Mouse (Mus musculus) stomach, postnatal 0 days (tissue): Measurements from ENCODE around the gene Nhs.

Source experiments
- CTCF ChIP-seq: IDR thresholded peaks from 2 replicates; pipeline ENCODE4 v1.5.1; 2016; ENCODE audit warnings: antibody characterized with exemption, low read depth, mild to moderate bottlenecking, moderate library complexity
- EP300 ChIP-seq: optimal IDR thresholded peaks from 2 replicates; pipeline ENCODE3; 2016; ENCODE audit warnings: antibody characterized with exemption

DNA sequence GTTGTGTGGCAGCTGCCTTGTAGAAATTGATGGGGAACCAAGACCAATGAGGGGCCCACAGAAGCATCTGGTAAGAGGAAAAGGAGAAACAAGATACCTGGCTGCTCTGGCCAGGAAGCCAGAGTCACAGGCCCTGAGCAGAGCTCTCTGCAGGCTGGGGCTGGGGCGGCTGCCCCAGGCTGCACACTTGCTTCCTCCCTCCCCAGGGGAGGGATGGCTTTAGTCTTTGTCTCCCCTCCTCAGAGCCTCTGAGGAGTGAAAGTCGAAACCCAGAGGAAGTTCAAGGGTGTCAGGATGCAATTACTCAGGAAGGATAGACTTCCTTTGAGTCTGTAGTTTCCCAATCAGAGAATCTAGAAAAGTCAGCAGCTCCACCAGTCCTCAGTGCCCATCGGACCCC, 186.0 kb downstream of the Nhs start:
- no peak for TF ChIP-seq CTCF
- no peak for TF ChIP-seq EP300
